Mouse (Mus musculus): ENCODE results near the gene Slc22a23. TPM values are rescaled to one million over a fixed set of nuclear protein-coding genes. Genes with fewer than 3 reads are reported as not detected.

Gene Slc22a23
- polyA plus RNA-seq, 1 experiment from 2014 or later = 7.0 TPM

DNA sequence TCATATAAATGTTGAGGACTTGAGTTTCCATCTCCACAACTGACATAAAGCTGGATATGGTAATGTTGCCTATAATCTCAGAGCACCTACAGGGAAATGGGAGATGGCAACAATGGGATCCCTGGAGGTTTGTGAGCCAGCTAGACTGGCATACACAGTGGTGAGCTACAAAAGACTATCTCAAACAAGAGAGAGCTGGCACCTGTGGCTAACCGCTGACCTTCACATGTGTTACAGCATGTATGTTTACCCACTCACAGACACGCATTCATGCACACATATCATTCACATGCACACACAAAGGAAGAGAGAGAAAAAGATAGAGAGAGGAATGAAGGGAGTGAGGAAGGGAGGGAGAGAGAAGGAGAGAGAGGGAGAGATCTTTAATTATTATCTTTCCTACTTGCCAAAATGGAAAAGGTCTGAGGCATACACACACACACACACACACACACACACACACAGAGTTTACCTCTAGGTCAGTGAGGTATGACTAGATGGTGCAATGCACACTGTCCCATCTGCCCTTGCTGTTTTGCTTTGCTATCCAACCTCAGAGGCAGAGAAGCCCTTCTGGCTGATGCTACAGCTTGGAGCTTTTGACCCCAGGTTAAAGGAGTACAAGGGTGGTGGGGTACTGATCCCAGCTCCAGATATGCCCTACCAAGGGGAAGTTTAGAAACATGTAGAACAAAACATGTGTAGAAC lies 38.9 kb downstream of the Slc22a23 start:
- TF ChIP-seq CTCF (IDR thresholded peaks at IDR 0.05; ENCODE audit: low read depth) (no peak), EP300 (IDR thresholded peaks at IDR 0.05; ENCODE audit: low read depth) (no peak)
- DNase-seq (no peak), ATAC-seq (peak; percentile 77)
- Histone ChIP-seq H3K27me3 (ENCODE audit: insufficient read depth, low read length) (no peaks in the 10 kb centered on the region), H3K4me1 (ENCODE audit: insufficient read depth) (peaks cover 40% of the 10 kb centered on the region), H3K9ac (replicated peaks) (0 out of 2 replicates have a peak overlapping the region, but pooled peaks have one; percentile 2), H3K27ac (ENCODE audit: low read depth) (peak overlapping the region; percentile 29; the same call in 1 of the 2 replicates), H3K4me2 (ENCODE audit: low read depth, low read length) (no peak overlapping the region), H3K36me3 (replicated peaks; ENCODE audit: insufficient read depth, low read length) (peaks cover 26% of the 10 kb centered on the region), H3K9me3 (ENCODE audit: low read length) (no peaks in the 10 kb centered on the region), H3K4me3 (ENCODE audit: low read depth, low read length) (no peak overlapping the region)
- 72% methylated on average over 2 of the region's 2 CpGs for WGBS (ENCODE audit: insufficient replicate concordance)

DNA sequence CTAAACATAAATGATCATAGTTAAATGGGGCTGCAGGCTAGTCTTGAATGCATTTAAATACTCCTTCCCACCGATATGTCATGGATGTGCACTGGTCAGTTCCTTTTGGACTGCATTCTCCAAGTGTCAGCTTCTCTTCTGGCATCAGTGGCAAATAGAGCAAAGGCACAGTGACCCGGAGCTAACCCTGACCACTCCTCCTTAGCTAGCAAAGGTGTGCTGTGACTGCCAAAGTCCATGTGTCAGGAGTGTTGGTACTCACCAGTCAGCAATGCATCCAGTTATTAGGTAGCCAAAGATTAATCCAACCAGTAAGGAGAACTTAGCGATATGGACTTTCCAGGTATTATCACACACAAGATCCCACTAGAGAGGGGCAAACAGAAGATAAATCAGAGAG lies 40.1 kb downstream of the Slc22a23 start:
- Histone ChIP-seq H3K4me3 (ENCODE audit: low read depth, low read length) (no peak overlapping the region), H3K27me3 (ENCODE audit: insufficient read depth, low read length) (no peaks in the 10 kb centered on the region), H3K4me2 (ENCODE audit: low read depth, low read length) (no peak overlapping the region), H3K9ac (replicated peaks) (no peak overlapping the region), H3K4me1 (ENCODE audit: insufficient read depth) (peaks cover 44% of the 10 kb centered on the region), H3K27ac (ENCODE audit: low read depth) (no peak overlapping the region), H3K9me3 (ENCODE audit: low read length) (no peaks in the 10 kb centered on the region), H3K36me3 (replicated peaks; ENCODE audit: insufficient read depth, low read length) (peaks cover 29% of the 10 kb centered on the region)
- WGBS (ENCODE audit: insufficient replicate concordance) = 86% methylated on average over 3 of the region's 3 CpGs
- no peak for DNase-seq
- no peak for TF ChIP-seq CTCF (IDR thresholded peaks at IDR 0.05; ENCODE audit: low read depth)
- no peak for TF ChIP-seq EP300 (IDR thresholded peaks at IDR 0.05; ENCODE audit: low read depth)
- ATAC-seq = 0 out of 2 replicates have a peak, but pooled peaks have one; percentile 20

DNA sequence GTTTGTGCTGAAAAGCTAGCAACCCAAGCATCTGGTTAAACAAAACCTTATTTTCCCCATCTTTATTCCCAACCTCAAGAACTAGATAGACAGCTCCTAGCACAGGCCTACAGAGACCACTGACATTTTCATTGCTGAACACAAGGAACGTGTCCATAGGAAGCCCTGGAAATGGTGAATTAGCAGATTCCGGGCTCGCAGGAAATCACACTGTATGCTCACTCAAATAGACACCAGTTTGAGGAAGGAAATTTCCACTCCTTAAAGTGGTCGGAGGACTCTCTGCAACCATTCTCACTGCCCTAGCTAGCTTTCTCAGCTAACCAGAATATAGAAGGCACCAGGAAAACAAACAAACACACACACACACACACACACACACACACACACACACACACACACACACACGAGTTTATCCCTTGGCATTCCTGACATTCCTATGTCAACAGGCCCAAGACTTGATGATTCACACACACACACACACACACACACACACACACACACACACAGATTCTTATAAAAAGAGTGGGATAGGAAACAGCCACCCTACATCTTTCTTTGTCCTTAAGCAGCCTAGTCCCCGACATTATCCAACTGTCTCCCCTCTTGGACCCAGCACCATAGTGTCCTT lies 41.5 kb downstream of the Slc22a23 start:
- no peak for ATAC-seq
- 47% methylated on average over 6 of the region's 6 CpGs for WGBS (ENCODE audit: insufficient replicate concordance)
- Histone ChIP-seq H3K9me3 (ENCODE audit: low read length) (no peaks in the 10 kb centered on the region), H3K27ac (ENCODE audit: low read depth) (no peak overlapping the region), H3K27me3 (ENCODE audit: insufficient read depth, low read length) (no peaks in the 10 kb centered on the region), H3K4me1 (ENCODE audit: insufficient read depth) (peaks cover 55% of the 10 kb centered on the region), H3K4me3 (ENCODE audit: low read depth, low read length) (no peak overlapping the region), H3K9ac (replicated peaks) (no peak overlapping the region), H3K4me2 (ENCODE audit: low read depth, low read length) (no peak overlapping the region), H3K36me3 (replicated peaks; ENCODE audit: insufficient read depth, low read length) (peaks cover 34% of the 10 kb centered on the region)
- no peak for TF ChIP-seq CTCF (IDR thresholded peaks at IDR 0.05; ENCODE audit: low read depth)
- no peak for TF ChIP-seq EP300 (IDR thresholded peaks at IDR 0.05; ENCODE audit: low read depth)
- DNase-seq = no peak

DNA sequence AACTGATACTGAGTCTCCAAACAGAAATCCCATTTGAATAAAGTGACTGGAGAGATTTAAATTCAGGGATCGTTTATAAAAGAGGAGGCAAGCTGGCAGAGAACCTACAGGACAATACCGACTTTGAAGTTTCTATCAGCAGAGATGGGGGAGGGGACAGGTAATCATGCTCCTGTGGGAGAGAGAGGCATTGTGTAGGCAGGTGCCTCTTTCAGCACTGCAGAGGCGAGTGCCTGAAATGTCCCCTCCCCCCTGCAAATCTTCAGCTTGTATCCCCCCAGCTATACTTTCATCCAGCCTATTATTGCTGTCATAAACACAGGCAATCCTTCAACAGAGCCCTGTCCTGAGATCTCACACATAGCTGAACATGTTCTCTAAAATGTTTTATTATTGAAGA lies 43.4 kb downstream of the Slc22a23 start:
- no peaks in the 10 kb centered on the region for H3K27me3 ChIP-seq (ENCODE audit: insufficient read depth, low read length)
- peaks cover 50% of the 10 kb centered on the region for H3K36me3 ChIP-seq (replicated peaks; ENCODE audit: insufficient read depth, low read length)
- DNase-seq (no peak), ATAC-seq (no peak)
- peak overlapping the region; percentile 55 for H3K27ac ChIP-seq (ENCODE audit: low read depth)
- TF ChIP-seq CTCF (IDR thresholded peaks at IDR 0.05; ENCODE audit: low read depth) = no peak
- TF ChIP-seq EP300 (IDR thresholded peaks at IDR 0.05; ENCODE audit: low read depth) = no peak
- no peaks in the 10 kb centered on the region for H3K9me3 ChIP-seq (ENCODE audit: low read length)
- peaks cover 42% of the 10 kb centered on the region for H3K4me1 ChIP-seq (ENCODE audit: insufficient read depth)
- no peak overlapping the region for H3K4me3 ChIP-seq (ENCODE audit: low read depth, low read length)
- 54% methylated on average over 3 of the region's 3 CpGs for WGBS (ENCODE audit: insufficient replicate concordance)
- H3K9ac ChIP-seq (replicated peaks) = no peak overlapping the region
- H3K4me2 ChIP-seq (ENCODE audit: low read depth, low read length) = no peak overlapping the region

DNA sequence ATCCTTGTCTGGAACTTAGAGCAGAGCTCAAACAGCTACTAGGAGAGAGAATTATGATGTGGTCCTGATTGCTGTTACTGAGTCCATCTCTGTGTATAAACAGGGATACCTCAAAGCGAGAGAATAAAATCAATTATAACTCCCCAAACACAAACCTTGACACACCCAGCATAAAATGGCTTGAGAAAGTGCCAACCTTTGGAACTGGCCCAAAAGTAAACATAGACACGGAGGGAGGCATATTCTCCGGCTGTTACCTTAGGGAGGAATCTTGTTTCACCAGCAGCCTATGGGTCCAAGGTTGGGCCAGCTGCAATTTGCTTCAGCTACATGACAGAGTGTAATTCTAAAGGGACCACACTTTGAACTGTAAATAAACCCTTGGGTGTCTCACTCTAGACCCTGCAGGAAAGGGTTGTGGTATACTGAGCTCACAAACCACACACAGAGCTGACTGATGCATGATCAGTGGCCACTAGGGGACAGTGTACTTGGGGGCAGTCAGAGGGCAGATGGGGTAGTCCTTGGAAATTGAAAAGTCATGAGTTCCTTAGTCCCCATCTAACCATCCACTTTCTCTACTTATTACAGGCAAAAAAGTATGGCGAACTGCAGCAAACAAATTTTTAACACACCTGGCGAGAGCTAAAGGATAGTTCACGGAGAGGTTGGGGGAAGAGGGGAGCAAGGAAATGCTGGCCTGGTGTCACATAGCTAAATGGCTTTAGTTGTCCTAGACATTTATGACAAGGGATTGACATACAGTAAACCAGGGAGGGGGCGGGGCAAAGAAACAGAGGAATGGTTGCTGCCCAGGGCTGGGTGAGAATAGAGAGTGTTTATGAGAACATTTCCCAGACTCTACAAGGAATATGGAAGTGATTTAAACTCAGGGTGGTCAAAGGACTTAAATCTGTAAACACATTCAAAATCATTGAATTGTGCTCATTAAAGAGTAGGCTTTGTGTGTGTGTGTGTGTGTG lies 45.3 kb downstream of the Slc22a23 start:
- peak; percentile 44 for DNase-seq
- no peaks in the 10 kb centered on the region for H3K27me3 ChIP-seq (ENCODE audit: insufficient read depth, low read length)
- no peak overlapping the region for H3K4me2 ChIP-seq (ENCODE audit: low read depth, low read length)
- peaks cover 48% of the 10 kb centered on the region for H3K36me3 ChIP-seq (replicated peaks; ENCODE audit: insufficient read depth, low read length)
- peaks cover 39% of the 10 kb centered on the region for H3K4me1 ChIP-seq (ENCODE audit: insufficient read depth)
- no peak overlapping the region for H3K4me3 ChIP-seq (ENCODE audit: low read depth, low read length)
- no peaks in the 10 kb centered on the region for H3K9me3 ChIP-seq (ENCODE audit: low read length)
- peak; percentile 88 for ATAC-seq
- WGBS (ENCODE audit: insufficient replicate concordance) = 69% methylated on average over 7 of the region's 7 CpGs
- H3K9ac ChIP-seq (replicated peaks) = no peak overlapping the region
- peak overlapping the region; percentile 35; the same call in 1 of the 2 replicates for H3K27ac ChIP-seq (ENCODE audit: low read depth)
- TF ChIP-seq EP300 (IDR thresholded peaks at IDR 0.05; ENCODE audit: low read depth) (no peak), CTCF (IDR thresholded peaks at IDR 0.05; ENCODE audit: low read depth) (peak; percentile 81)
